In the genomic region with DNA sequence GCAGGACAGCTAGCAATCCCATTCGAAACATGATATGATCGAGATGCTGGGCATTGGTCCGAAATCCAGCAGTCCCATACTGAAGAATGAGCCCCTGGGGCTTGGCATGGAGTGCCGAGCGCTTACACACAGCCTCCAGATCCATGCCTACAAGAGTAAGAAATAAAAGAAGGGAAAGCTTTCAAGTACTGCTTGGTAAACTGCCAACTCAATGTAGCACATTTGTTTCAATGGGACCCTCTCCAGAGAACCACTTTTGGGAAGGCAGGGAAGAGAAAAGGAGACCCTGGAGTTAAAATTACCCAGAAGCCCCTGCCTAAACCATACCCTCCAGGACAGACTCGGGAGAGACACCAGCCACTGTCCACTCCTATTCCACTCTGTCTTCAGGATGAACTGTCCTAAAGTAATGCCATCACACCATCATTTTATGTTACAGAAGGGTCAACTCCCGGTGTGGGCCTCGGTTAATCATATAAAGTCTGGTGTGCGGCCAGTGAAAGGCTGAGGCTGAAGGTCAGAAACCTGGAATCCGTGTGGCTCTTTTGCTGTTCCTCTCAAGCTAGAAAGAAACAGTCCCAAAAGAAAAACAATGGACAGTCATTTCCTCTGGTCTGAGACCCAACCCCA, we compare ENCODE assay signal across 7 mouse cellular contexts. TPM values are rescaled to one million over a fixed set of nuclear protein-coding genes. Genes with fewer than 3 reads are reported as not detected.
DNase-seq lines count a peak whose midpoint lies in the region; ATAC-seq and TF ChIP-seq lines count a peak whose summit lies in the region.

No protein-coding gene starts in this region.

- no peak for DNase-seq in ES-E14 (ENCODE audit: low read depth, low spot score)
- no peak for DNase-seq in liver, postnatal 0 days
- no peak for DNase-seq in layer of hippocampus, adult 9-10 months (ENCODE audit: low spot score)
- no peak for DNase-seq in right cerebral cortex, postnatal 36 days (ENCODE audit: low spot score in 2 of 2)
- no peak for DNase-seq in urinary bladder, postnatal 14 days (ENCODE audit: low spot score)

- H3K36me3 ChIP-seq in ES-E14 (ENCODE audit: control insufficient read depth, insufficient read depth, low read length, poor library complexity, severe bottlenecking), result peaks cover 10% of the 10 kb centered on the region; the same call in 1 of the 2 replicates
- peaks cover 30% of the 10 kb centered on the region for H3K36me3 ChIP-seq in intestine, postnatal 0 days (ENCODE audit: control insufficient read depth, insufficient read depth)
- H3K36me3 ChIP-seq in liver, postnatal 0 days (replicated peaks; ENCODE audit: insufficient read depth, low read length), result peaks cover 9% of the 10 kb centered on the region; the same call in 1 of the 2 replicates

- no peaks in the 10 kb centered on the region for H3K27me3 ChIP-seq in intestine, postnatal 0 days (replicated peaks; ENCODE audit: control insufficient read depth, insufficient read depth, low read length)
- no peaks in the 10 kb centered on the region for H3K27me3 ChIP-seq in liver, postnatal 0 days (ENCODE audit: insufficient read depth, low read length)

- H3K9ac ChIP-seq in ES-E14 (ENCODE audit: insufficient read depth, low read depth, low read length, poor library complexity, severe bottlenecking), result no peak overlapping the region
- H3K9ac ChIP-seq in intestine, postnatal 0 days (ENCODE audit: low read depth, low read length), result no peak overlapping the region; the same call in 1 of the 2 replicates
- peak overlapping the region; percentile 11; the same call in 1 of the 2 replicates for H3K9ac ChIP-seq in liver, postnatal 0 days (replicated peaks)

- in situ Hi-C loops in ES-E14 (cut with MboI; ENCODE audit: low sequenced_read_pairs in 2 of 2, unreplicated experiment in 2 of 2), result loop anchor here in 1 of 2 experiments (10.0 kb wide), 1 partner anchor 106 kb away; a partner anchor contains a TSS

- peak overlapping the region; percentile 100 for H3K4me2 ChIP-seq in intestine, postnatal 0 days (replicated peaks; ENCODE audit: low read depth)
- peak overlapping the region; percentile 98 for H3K4me2 ChIP-seq in liver, postnatal 0 days (ENCODE audit: low read depth, low read length)

- peak overlapping the region; percentile 97 to 98; a peak in 3 of 4 replicates for H3K4me3 ChIP-seq in ES-E14 (ENCODE audit: insufficient read depth in 1 of 2, low read depth in 1 of 2, low read length in 2 of 2, poor library complexity in 1 of 2, severe bottlenecking in 1 of 2)
- 0 out of 2 replicates have a peak overlapping the region, but pooled peaks have one; percentile 85 for H3K4me3 ChIP-seq in cortical plate, adult 2 months (ENCODE audit: insufficient read depth, low read length)
- H3K4me3 ChIP-seq in intestine, postnatal 0 days (ENCODE audit: low read depth, low read length), result peak overlapping the region; percentile 62
- peak overlapping the region; percentile 64 for H3K4me3 ChIP-seq in liver, postnatal 0 days (ENCODE audit: low read depth, low read length)

- 54% methylated on average over 10 of the region's 10 CpGs for WGBS in intestine, postnatal 0 days
- 65% methylated on average over 10 of the region's 10 CpGs for WGBS in liver, postnatal 0 days (ENCODE audit: insufficient replicate concordance)

- H3K27ac ChIP-seq in ES-E14 (ENCODE audit: insufficient read depth, low read depth, low read length, poor library complexity, severe bottlenecking), result no peak overlapping the region
- no peak overlapping the region for H3K27ac ChIP-seq in cortical plate, adult 2 months (ENCODE audit: insufficient read depth, low read length)
- H3K27ac ChIP-seq in intestine, postnatal 0 days (ENCODE audit: low read depth, low read length), result peak overlapping the region; percentile 24
- H3K27ac ChIP-seq in liver, postnatal 0 days (ENCODE audit: low read depth), result peak overlapping the region; percentile 79; the same call in 1 of the 2 replicates

- TF ChIP-seq EP300 in liver, postnatal 0 days (IDR thresholded peaks at IDR 0.05; ENCODE audit: low read depth), result no peak

- peaks cover 7 to 11% of the 10 kb centered on the region in 2 experiments; a peak in 3 of 4 replicates for H3K4me1 ChIP-seq in ES-E14 (ENCODE audit: control insufficient read depth in 2 of 2, insufficient read depth in 2 of 2, low read length in 2 of 2, poor library complexity in 1 of 2)
- H3K4me1 ChIP-seq in cortical plate, adult 2 months (ENCODE audit: control insufficient read depth, insufficient read depth, low read length), result 0 out of 2 replicates have a peak, but pooled peaks cover 1% of the 10 kb centered on the region
- H3K4me1 ChIP-seq in intestine, postnatal 0 days (replicated peaks; ENCODE audit: control insufficient read depth, insufficient read depth, low read length), result 0 out of 2 replicates have a peak, but pooled peaks cover 10% of the 10 kb centered on the region
- peaks cover 19% of the 10 kb centered on the region for H3K4me1 ChIP-seq in liver, postnatal 0 days (ENCODE audit: insufficient read depth)

- no peak for ATAC-seq in intestine, postnatal 0 days
- ATAC-seq in liver, postnatal 0 days, result no peak

- H3K9me3 ChIP-seq in ES-E14 (ENCODE audit: control insufficient read depth, insufficient read depth, low read depth, low read length), result no peaks in the 10 kb centered on the region
- no peaks in the 10 kb centered on the region for H3K9me3 ChIP-seq in intestine, postnatal 0 days (ENCODE audit: control insufficient read depth)
- H3K9me3 ChIP-seq in liver, postnatal 0 days (ENCODE audit: low read length), result no peaks in the 10 kb centered on the region

- TF ChIP-seq POLR2A in cortical plate, adult 2 months (IDR thresholded peaks at IDR 0.05; ENCODE audit: extremely low read depth, insufficient read depth, low read length), result no peak

- no peak for TF ChIP-seq CTCF in cortical plate, adult 2 months (IDR thresholded peaks at IDR 0.05; ENCODE audit: extremely low read depth, insufficient read depth, low read length)
- no peak for TF ChIP-seq CTCF in intestine, postnatal 0 days (IDR thresholded peaks at IDR 0.05; ENCODE audit: low read depth)
- TF ChIP-seq CTCF in liver, postnatal 0 days (IDR thresholded peaks at IDR 0.05; ENCODE audit: low read depth), result no peak

TF ChIP-seq in ES-E14, 5 proteins besides CTCF, POLR2A, EP300 and RAD21:
- TF ChIP-seq ZC3H11A (IDR thresholded peaks at IDR 0.05; ENCODE audit: borderline replicate concordance, low read depth, low read length) (no peak), MAFK (IDR thresholded peaks at IDR 0.05; ENCODE audit: insufficient read depth, low read depth, low read length) (no peak), HCFC1 (IDR thresholded peaks at IDR 0.05; ENCODE audit: borderline replicate concordance, insufficient read depth, low read length) (no peak), ZNF384 (IDR thresholded peaks at IDR 0.05; ENCODE audit: low read depth, low read length) (no peak), CHD2 (IDR thresholded peaks at IDR 0.05; ENCODE audit: low read depth, low read length) (no peak)

RNA-seq across cellular contexts. Expression of a gene that starts 1.3 kb away (rescaled TPM):
- total RNA-seq in ES-E14 (2012; rRNA removed), result 24.0 and 24.8 TPM in 2 replicates
- 9.9 and 10.8 TPM in 2 replicates for polyA plus RNA-seq in cortical plate, adult 2 months (2012; rRNA removed)
- 84.4 and 85.0 TPM in 2 replicates for polyA plus RNA-seq in intestine, postnatal 0 days (2015; fragmentation: Nextera tagmentation; extraction: Ambion mirVana)
- polyA plus RNA-seq in liver, postnatal 0 days (2015; fragmentation: Nextera tagmentation; extraction: Ambion mirVana), result 26.5 and 28.2 TPM in 2 replicates

RNA-seq across cellular contexts. Expression of a gene that starts 1.4 kb away (rescaled TPM):
- total RNA-seq in ES-E14 (2012; rRNA removed), result 5.4 and 6.4 TPM in 2 replicates
- polyA plus RNA-seq in cortical plate, adult 2 months (2012; rRNA removed), result 24.2 and 26.1 TPM in 2 replicates
- polyA plus RNA-seq in intestine, postnatal 0 days (2015; fragmentation: Nextera tagmentation; extraction: Ambion mirVana), result 5.8 and 6.5 TPM in 2 replicates
- polyA plus RNA-seq in liver, postnatal 0 days (2015; fragmentation: Nextera tagmentation; extraction: Ambion mirVana), result 1.2 and 1.4 TPM in 2 replicates

Comparison
In these comparisons a context has a peak if more than half of its experiments do, and no peak if none do; other contexts are left out.
1. H3K27ac ChIP-seq: peak in intestine, postnatal 0 days (single experiment) and liver, postnatal 0 days (single experiment); none in ES-E14 (single experiment) and cortical plate, adult 2 months (single experiment).
2. Peak in every context shown above with its lines, with median percentiles within 50 percentile points of each other: H3K4me3 ChIP-seq.